Mouse (Mus musculus): ENCODE measurements around the gene Tbc1d16.

Gene Tbc1d16

GRCm38 (mm10) chr11:119147153-119147552 lies 81.1 kb downstream of the Tbc1d16 start:
- DNase-seq (ENCODE audit: extremely low spot score, low read depth, low spot score): no peak

GRCm38 (mm10) chr11:119146140-119146539 lies 82.2 kb downstream of the Tbc1d16 start:
- no peak for DNase-seq (ENCODE audit: extremely low spot score, low read depth, low spot score)

DNA sequence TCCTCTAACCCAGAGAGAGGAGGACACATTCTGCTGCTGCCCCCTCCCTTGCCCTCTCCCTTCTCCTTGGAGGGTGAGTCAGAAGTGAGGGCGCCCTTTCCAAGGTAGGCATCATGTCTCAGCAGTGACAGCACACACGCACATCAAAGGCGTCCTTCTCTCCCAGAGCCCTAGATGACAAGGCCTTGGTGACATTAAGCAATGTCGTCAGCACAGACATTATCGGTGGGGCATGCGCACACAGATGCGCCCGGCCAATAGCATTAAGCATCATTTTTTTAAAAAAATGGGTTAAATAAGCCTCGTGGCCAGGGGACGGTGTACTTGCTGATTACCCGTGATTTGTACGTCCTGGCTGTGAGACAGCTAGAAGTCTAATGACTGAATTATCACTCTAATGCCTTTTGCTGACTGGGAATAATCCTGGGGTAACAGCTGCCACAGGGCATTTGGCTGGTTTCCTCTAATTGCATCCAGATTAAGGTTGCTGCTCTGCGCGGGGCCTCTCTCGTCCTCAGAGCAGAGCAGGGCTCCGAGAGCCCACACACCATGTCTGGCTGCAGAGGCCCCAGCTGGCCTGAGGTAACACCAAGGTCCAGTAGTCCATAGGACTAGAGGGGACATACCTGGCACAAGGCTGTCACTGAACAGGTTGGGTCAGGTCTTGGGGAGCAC lies 83.4 kb downstream of the Tbc1d16 start:
- DNase-seq (ENCODE audit: extremely low spot score, low read depth, low spot score): peak; percentile 28

GRCm38 (mm10) chr11:119143376-119144002 lies 84.8 kb downstream of the Tbc1d16 start:
- DNase-seq (ENCODE audit: extremely low spot score, low read depth, low spot score): no peak

DNA sequence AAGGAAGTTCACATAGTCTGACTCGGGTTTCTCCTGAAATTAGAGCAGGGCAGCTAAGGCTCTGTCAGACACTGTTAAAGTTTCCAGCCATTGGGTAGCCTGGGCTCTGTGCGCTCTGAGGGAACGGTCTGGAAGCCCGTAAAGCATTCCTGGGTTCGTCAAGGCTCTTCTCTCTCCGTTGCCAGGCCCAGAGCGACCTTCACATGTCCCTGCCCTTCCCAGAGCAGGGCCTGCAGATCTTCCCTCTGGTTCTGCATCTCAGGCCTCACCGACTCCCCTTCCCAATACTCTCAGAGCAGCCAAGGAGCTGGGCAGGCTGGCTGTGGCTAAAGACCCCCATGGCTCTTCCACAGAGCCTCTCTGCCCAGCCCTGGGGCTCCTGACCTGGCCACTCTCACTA lies 85.7 kb downstream of the Tbc1d16 start:
- DNase-seq (ENCODE audit: extremely low spot score, low read depth, low spot score): no peak

GRCm38 (mm10) chr11:119139026-119139425 lies 89.3 kb downstream of the Tbc1d16 start:
- DNase-seq (ENCODE audit: extremely low spot score, low read depth, low spot score): no peak

DNA sequence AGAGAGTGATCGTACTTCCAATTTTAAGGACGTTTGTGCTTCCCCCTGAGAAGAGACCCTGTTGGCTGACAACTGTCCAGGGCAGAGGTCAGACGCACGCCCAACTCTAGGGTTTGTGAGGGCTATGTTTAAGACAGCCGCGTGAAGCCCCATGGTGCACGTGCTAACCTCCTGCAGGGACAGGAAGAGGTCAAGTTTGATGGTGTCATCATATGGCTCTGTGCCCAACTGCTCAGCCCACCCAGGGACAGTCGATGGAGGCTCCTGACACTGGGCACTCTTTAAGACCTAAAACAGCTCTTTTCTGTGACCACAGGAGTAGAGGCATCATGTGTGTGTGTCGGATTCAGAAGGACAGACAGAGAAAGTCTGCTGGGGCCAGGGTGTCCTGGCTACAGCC lies 90.1 kb downstream of the Tbc1d16 start:
- no peak for DNase-seq (ENCODE audit: extremely low spot score, low read depth, low spot score)

GRCm38 (mm10) chr11:119134586-119134985 lies 93.7 kb downstream of the Tbc1d16 start:
- DNase-seq (ENCODE audit: extremely low spot score, low read depth, low spot score): no peak

DNA sequence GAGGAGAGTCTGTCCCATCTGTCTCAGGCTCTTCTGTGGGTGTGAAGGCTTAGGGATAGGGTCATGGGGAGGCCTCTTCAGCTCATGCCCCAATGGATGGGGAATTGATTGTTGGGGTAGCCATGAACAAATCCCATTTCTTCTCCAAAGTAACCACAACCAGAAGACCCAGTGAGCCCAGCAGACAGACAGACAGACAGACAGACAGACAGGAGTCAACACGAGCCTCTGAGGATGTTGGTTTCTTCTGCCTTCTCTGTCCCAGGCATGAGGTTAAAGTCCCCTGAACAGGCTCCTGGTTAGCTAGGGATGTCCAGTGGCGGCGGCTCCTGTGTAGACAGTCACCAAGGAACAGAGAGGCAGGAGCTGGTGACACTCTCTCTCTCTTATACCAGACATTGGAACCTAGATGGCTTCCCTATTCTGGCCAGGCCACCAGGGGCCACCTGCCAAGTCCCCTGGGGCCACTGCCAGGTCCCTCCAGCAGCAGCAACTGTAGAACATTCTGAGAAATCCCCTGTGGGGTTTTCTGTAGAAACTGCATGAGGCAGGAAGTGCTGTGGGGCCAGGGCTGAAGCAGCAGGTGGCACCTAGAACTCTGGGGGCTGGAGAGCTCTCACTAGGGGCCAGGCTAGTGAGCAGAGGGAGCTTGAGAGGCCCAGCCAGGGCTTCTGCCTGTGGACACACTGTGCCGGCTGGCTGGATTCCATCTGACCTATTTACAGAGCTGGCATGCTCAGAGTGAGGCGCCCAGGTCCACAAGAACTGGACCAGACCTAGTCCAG lies 94.7 kb downstream of the Tbc1d16 start:
- no peak for DNase-seq (ENCODE audit: extremely low spot score, low read depth, low spot score)

DNA sequence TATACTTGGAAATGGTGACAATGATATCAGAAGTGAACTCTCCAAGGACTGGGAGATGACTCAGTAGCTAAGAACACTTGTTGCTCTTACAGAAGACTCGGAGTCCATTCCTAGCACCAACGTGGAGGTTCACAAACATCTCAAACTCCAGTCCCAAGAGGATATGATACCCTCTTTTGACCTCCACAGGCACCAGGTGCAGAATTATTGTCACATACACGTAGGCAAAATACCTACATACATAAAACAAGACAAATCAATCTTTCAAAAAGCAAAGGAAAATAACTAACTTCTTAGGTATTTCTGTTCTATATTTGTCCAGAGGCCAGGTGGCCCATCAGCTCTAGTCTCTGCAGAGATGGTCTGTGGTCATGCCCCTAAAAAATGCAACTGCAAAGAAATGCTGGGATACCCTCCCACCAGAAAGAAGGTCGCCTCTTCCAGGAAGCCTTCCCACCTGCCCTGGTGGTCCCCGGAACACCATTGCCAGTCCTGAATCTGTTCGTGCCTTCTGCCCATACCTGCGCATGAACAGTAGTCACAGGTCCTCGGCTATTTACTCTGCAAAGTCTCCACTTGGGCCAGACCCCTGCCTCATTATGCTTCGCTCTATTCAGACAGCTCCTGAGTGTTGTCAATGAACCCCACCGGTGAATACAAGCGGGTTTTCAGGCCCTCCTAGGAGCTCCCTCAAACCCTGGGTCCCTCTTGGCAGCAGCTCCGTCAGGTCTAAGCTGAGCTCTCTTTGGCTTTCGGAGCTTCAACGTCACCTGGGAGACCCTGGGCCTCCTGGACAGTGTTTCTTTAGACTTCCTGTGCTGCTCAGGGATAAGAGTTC lies 95.9 kb downstream of the Tbc1d16 start:
- DNase-seq (ENCODE audit: extremely low spot score, low read depth, low spot score): no peak

- DNase-seq (ENCODE audit: extremely low spot score, low read depth, low spot score): peak; percentile 37
These were observed 98.1 kb downstream of the Tbc1d16 start for GRCm38 (mm10) chr11:119130081-119130765.

GRCm38 (mm10) chr11:119129281-119130058 lies 98.8 kb downstream of the Tbc1d16 start:
- DNase-seq (ENCODE audit: extremely low spot score, low read depth, low spot score): no peak

- DNase-seq (ENCODE audit: extremely low spot score, low read depth, low spot score): no peak
These were observed 99.5 kb downstream of the Tbc1d16 start for GRCm38 (mm10) chr11:119128668-119129280.

DNA sequence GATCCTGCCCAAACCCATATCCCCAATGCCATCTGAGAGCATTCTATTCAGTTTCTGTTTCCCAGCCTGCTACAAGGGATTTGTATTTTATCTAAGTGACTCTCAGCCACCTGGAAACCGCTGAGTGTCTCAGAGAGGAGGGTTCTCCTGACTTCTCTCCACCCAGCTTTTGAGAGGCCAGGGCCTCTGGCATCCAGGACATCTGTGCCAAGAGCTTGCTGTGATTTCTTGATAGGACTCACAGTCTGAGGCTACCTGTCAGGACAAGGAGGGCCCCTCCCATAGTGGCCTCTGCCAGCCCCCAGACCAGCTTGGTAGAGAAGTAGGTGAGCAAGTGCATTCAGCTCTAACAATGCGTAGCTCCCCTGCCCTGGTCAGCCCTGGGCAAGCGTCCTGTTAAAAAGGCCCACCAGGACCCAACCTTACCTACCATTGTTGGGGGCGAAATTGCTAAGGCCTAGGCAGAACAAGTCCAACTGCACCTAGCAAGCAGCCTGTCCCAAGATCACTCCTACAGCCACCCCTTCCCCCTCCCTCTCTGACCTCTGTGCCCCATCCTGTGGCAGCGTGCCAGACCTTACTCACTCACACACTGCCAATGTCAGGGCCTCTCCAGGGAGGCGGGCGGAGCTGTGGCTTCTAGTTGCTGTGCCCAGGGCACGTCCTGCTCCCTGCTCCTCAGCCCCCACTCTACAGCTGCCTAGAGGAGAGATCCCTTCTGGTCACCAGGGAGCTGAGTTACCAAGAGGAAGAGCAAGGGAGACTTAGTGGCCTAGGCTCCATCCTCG lies 100.4 kb downstream of the Tbc1d16 start:
- no peak for DNase-seq (ENCODE audit: extremely low spot score, low read depth, low spot score)

- no peak for DNase-seq (ENCODE audit: extremely low spot score, low read depth, low spot score)
These were observed 101.2 kb downstream of the Tbc1d16 start for GRCm38 (mm10) chr11:119127147-119127546.

DNA sequence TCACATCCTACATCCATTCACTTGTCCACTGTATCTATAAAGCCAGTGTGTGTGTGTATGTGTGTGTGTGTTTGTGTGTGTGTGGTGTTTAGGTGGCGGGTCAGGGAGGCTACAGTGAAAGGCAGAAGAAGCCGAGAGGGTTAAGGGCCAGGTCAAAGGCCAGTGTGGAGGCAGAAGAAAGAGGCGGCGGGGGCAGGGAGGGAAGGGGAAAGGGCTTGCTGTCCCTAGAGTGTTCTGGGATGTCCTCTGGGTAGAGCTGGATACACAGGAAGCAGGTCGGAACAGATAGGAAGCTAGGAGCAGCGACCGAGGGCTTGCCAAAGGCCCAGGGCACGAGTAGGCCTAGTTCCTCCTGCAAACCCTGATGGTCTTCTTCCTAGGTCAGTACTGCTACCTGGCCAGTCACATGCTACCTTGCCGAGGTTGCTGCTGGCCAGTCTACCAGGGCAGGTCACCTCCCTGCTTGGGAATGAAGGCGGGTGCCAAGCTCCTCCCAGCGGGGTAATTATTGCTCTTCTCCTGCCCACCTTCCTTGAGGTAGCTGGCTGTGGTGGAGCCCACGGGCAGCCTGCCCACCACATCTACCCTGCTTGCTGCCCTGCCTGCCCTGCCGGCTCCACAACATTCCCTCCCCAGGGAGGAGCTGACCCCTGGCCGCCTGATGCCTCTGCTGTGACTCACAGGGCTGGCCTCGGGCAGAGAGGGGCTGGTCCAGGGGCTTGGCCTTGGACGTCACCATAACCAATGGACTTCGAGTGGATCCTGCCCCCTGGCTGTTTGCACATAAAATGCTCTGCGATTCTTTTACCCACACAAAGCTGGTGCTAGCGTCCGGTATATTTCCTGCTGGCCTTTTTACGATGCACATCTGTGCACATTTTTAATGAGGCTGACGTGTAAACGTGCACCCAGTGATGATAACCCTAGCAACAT lies 102.1 kb downstream of the Tbc1d16 start:
- peak; percentile 58 for DNase-seq (ENCODE audit: extremely low spot score, low read depth, low spot score)

DNA sequence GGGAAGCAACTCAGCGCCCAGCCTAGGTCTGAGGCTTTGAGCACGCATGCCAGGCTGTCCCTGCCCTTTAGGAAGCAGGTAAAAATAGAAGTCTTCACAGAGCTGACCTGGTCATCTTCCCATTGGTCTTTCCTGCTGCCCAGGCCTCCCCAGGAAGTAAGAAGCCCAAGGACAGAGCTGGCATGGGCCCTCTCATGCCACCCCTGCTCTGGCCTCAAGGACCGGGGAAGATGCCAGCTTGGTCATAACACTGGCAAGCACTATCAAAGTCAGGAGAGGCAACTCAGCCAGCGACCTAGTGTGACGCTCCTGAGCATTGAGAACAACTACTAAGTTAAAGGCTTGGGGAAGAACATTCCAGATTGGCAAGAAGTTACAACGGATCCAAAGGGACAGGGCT lies 103.8 kb downstream of the Tbc1d16 start:
- DNase-seq (ENCODE audit: extremely low spot score, low read depth, low spot score): no peak
